Mouse (Mus musculus): ENCODE measurements around the gene Wdr75. TPM values are rescaled to one million over a fixed set of nuclear protein-coding genes. Genes with fewer than 3 reads are reported as not detected.

The Wdr75 gene
- total RNA-seq, 2 experiments from 2014 or later, result 37.2 to 39.7 TPM

DNA sequence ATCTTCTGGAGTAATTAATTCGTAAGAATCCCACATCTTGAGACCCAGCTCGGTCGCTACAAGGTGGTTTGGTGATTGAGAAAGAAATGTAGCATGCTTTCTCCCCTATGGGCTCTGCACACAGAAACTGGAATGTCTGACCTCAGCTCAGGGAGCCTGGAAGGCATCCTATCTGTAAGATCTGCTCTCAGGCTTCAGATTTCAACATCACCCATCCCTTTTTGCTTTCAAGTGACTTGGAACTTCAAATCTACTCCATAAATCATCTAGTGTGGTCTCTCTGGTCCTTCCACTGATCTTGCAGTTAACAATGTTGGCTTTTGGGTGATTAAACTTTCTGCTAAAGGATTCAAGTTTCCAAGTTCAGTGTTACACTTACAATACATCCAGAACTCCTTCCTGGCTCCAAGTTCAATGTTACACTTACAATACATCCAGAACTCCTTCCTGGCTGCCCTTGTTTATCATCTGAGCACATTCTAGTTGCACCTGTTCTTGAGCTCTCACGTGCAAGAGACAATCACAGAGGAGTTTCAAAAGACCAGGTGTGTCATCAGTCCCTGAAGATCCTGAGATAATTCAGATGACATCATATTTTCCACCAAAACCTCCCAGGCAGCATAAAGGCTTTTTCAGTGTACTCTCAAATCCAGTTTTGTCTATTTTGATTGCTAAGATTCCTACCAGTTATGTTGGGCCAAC, 40.5 kb downstream of the Wdr75 start:
- DNase-seq (ENCODE audit: low spot score in 2 of 2), result no peak

DNA sequence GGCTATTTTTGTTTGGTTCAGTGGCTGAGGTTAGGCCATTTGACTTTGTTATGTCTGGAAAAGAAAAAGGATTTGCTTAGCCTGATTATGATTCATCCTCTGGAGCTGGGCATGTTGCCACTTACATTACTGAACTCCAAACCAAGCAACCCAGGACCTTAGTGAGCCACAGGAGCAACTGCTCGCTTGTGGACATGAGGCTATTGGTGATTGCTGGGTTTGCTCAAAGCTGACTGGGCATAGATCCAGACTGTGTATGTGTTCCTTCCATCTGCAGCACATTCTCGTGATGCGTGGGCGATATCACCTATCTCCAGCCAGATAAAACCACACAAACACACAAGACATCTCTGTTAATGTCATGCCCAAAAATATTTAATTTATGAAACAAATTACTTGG, 42.8 kb downstream of the Wdr75 start:
- peak; percentile 15 to 41 for DNase-seq (ENCODE audit: low spot score in 2 of 2)

DNA sequence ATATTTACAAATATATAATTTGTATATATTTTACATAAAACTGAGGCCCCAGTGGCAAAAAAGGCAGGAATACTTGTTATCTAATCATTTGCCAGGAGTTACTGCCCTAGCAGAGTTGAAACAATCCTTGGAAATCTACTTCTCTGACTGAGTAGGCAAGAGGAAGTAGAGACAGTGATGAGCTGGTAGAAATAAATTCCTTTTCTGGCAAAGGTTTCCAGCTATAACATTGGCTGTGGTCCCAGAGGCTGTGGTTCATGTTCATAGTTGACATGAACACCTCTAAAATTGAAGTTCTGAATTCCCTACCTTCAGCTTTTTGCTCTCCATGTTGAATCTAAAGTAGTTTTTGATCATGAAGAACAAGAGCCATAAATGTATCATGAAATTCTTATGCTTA, 43.3 kb downstream of the Wdr75 start:
- no peak for DNase-seq (ENCODE audit: low spot score in 2 of 2)

DNA sequence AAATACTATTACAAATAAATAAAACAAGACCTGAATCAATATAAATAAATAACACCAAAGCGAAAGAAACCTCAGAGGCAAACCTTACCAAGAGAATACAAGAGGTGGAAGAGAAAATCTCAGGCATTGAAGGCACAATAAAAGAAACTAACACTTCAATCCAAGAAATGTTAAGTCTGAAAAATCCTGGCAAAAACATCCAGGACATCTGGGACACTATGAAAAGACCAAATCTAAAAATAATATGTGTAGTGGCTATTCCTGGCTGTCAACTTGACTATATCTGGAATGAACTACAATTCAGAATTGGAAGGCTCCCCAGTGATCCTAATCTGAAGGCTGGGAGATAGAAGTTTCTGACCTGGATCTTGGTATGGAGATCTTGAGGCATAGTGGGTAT, 50.5 kb downstream of the Wdr75 start:
- DNase-seq (ENCODE audit: low spot score in 2 of 2), result no peak

DNA sequence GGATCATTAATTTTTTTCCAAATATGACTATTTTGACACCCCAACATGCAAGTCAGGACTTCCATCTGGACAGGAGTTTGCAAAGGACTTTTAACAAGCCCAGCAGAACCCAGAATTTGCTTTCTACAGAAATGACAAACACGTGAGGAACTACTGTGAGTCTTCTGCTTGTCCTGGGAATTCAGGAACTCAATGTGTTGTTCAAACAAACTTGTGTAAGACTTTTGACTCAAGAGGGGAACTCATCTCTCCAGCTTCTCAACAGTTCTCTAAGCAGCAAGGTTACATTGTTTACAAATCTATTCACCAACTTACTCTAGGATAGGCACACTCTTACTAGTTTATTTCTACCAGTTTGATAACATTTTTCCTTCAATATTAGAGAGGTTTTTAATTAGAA, 63.1 kb downstream of the Wdr75 start:
- DNase-seq (ENCODE audit: low spot score in 2 of 2), result no peak

DNA sequence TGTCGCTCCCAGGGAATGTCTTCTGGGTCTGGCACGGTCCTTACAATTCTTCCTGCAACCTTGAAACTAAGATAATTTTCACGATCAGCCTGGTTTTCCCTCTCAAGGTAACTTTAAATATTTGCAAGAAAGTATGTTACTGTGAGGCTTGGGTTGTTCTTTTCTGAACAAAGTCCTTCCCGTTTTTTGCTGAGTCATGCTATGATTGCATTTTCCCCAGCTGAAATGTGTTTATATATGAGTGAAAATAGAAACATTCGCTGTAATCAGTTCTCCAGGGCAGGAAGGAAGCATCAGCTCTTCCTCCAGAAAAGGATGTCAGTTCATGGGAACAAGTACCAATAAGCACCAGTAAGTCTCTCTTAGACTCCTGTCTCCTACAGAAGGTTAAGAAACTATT, 65.4 kb downstream of the Wdr75 start:
- no peak for DNase-seq (ENCODE audit: low spot score in 2 of 2)

DNA sequence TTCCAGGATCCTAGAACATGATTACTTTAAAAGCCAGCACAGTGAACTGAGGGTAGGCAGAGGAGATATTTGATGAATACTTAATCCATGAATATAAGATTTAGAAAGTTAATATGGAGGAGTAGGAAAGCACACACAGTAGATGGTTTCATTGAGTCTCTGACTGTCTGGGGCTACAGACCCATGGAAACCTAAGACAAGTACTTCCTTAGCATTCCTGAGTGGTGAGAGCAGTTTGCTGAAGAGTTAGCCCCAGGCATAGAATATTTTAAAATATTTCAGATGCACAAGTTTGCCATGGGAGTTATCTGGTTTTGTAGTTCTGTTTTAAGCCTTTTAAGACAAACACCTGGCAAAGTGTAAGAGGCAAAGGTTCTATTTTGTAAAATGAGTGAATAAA, 66.2 kb downstream of the Wdr75 start:
- DNase-seq (ENCODE audit: low spot score in 2 of 2), result no peak

DNA sequence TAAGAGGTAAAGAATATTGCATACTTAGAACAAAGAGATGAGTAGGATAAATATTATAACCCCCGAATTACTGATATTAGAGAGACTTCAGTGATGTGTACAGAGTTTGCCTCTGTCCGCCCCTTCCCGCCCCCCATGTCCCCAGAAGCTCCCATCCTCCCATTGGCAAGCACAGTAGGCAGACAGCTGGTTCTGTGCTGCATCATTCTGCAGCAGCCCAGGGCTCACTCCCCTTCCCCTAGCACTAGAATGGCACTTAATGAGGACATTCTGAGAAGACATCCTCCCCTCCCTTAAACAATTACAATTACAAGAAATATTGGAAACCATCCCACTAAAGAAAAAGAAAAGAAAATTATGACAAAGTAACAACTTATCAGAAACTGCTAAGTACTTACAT, 68.7 kb downstream of the Wdr75 start:
- no peak for DNase-seq (ENCODE audit: low spot score in 2 of 2)

DNA sequence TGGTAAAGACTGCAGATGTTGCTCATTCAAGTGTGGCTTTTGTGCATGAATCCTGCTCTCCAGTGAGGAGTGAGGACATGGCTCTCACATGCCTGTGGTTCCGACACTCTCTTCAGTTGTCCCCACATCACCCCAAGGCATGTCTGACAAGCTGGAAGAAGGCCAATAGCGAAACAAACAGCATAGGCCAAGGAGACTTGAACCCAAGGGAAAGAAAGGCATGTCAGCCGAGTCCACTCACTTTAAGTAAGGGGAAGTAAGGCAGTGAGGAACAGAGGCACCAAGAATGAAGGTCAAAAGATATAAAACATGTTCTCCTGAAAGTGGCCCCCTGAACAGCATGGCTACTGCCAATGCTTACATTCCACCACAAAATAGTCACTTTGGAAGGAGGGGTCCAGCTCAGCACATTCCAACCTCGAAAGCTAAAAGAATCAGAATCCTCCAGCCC, 69.6 kb downstream of the Wdr75 start:
- no peak for DNase-seq (ENCODE audit: low spot score in 2 of 2)

DNA sequence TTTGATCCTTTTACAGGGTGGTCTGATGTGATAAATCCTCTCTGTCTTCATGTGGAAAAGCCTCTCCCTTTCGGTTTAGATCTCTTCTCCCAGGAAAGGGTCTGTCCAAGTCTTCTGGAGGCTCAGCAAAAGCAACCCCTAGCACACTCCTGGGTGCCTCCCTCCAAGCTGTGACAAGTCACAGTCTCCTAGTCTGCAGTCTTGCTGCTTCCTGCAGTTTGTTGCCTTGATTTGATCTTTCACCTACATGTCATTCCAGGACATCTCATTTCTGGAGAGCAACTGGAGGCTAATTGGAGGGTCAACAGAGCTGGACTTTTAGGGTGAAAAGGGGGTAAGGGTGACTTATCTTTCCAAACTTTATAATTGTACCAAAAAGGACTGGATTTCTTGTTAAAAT, 70.3 kb downstream of the Wdr75 start:
- DNase-seq (ENCODE audit: low spot score in 2 of 2), result no peak

DNA sequence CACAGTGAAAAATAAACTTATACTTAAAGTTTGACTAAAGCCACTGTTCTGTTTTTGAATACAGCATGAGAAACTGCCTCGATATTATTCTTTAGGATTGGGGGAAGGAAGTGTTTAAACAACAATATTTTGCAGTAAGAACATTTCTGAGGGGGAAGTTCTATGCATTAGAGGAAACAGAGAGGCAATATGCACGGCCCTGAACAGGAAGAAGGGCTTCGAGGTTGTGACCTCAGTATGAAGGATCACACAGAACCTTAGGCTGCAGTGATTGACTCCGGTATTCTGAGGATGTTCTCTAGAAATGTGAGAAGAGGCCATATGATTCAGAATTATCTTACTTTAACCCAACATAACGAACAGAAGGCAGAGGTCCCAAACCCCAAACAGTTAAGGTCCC, 70.8 kb downstream of the Wdr75 start:
- DNase-seq (ENCODE audit: low spot score in 2 of 2), result no peak

DNA sequence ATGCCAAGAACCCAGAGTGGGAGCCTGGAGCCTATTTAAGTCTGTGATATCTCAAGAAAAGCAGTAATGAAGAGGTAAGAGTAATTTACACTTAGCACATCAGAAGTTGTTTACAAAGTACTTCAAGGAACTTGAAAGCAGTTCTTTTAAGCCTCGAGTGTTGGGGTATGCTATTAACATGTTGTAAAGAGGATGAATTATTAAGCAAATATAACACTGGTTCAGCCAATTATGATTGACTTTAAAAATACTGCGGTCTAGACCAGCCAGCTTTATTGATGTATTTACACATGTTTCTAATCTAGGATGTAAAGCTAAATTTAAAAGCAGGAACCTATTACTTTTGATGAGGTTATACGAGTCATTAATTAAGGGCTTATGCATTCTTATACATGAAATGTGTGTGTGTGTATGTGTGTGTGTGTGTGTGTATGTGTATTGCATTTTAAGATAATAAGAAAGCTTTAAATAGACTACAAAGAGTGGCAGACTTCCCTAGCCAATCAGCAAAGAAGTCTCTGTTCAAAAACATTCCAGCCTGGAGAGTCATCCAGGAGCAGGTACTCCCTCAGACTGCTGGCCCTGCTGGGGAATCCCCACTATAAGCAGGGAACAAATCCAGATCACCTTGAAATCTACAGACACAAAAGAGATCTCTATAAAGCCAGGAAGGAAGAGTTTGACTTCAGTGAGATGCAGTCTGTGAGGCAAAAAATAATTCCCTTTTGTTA, 71.5 kb downstream of the Wdr75 start:
- DNase-seq (ENCODE audit: low spot score in 2 of 2), result no peak

DNA sequence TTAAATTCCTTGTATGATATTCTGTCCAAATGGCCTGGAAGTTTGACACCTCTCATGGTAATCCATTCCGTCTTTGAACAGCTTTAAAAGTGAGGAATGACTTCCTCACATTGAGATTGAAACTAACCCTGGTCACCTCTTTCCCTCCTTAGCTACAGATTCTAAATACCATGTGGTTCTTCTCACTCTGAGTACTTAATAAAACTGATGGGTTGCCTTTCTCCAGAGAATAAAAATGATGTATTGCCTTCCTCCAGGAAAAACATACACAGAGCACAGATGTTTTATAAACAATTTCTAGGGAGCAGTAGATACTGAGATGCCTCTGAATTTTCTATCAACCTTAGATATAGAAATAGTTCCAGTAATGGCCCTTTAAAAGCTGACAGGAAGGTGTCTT, 73.1 kb downstream of the Wdr75 start:
- no peak for DNase-seq (ENCODE audit: low spot score in 2 of 2)

DNA sequence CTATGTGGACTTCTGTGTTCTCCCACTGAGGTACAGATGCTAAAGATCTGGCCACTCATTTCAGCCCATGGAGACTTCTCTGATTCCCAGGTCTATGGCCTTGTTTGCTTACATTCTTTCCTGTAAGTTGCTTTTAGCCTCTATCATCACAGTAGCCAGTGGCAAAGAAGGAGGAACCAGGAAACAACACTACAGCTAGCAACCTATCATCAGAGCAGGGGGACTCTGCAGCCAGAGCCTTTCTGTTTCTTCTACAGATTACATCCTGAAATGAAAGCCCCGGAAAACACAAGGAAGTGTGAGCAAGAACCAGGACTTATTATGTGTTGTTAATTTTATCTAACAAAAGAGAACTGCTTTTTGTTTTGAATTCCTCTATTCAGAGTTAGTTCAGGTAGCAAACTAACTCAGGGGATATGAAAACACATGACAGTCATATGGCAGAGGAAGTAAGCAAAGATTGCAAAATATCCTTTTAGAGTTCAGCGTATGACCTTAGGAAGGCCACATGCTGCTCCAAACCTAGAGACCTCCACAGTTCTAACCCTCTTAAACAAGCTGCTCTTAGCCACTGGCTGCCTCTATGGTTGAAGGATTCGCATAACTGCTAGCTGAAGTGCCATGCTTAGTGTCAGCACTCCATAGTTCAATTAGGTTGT, 73.6 kb downstream of the Wdr75 start:
- no peak for DNase-seq (ENCODE audit: low spot score in 2 of 2)

Other genes with a start within 250 kb of the Wdr75 start
- not detected for gene Gm5269, start 95.1 kb downstream of the Wdr75 start, total RNA-seq (2021)
- gene Slc40a1, start 131.4 kb downstream of the Wdr75 start, total RNA-seq (2021), result 10 to 100 TPM; 14.9 to 15.9 TPM